Mouse (Mus musculus) lung, embryonic 15.5 days (tissue): ENCODE data around the gene Ifnlr1. TPM values are rescaled to one million over a fixed set of nuclear protein-coding genes. Genes with fewer than 3 reads are reported as not detected.

ENCODE experiments used
- ATAC-seq: fragments of 200-750 bp; cut with Nextera tagmentation; 2 replicates; pipeline ENCODE4 v1.8.0; 2017; ENCODE audit warnings: moderate number of reproducible peaks, borderline replicate concordance; ENCODE audit not compliant: low FRiP score, low TSS enrichment; ENCODE audit errors: extremely low read depth
- H3K27ac ChIP-seq: fragments of 300-500 bp; sonication (generic); 2 replicates; pipeline ENCODE4 v1.5.1; 2015; ENCODE audit warnings: moderate library complexity, mild to moderate bottlenecking, inconsistent platforms
- H3K27me3 ChIP-seq: fragments of 300-500 bp; sonication (generic); 2 replicates; pipeline ENCODE4 v1.6.1; 2015; ENCODE audit warnings: inconsistent platforms
- H3K36me3 ChIP-seq: fragments of 300-500 bp; sonication (generic); 2 replicates; pipeline ENCODE4 v1.6.1; 2015; ENCODE audit warnings: inconsistent platforms
- H3K4me1 ChIP-seq: fragments of 300-500 bp; sonication (generic); 2 replicates; pipeline ENCODE4 v1.6.1; 2015; ENCODE audit warnings: inconsistent platforms
- H3K4me2 ChIP-seq: fragments of 300-500 bp; sonication (generic); 2 replicates; pipeline ENCODE4 v1.6.1; 2015; ENCODE audit warnings: inconsistent platforms, mild to moderate bottlenecking, moderate library complexity
- H3K4me3 ChIP-seq: fragments of 300-500 bp; sonication (generic); 2 replicates; pipeline ENCODE4 v1.5.1; 2015; ENCODE audit warnings: mild to moderate bottlenecking, inconsistent platforms
- H3K9ac ChIP-seq: fragments of 300-500 bp; sonication (generic); 2 replicates; pipeline ENCODE4 v1.6.1; 2015; ENCODE audit warnings: inconsistent platforms
- H3K9me3 ChIP-seq: fragments of 300-500 bp; sonication (generic); 2 replicates; pipeline ENCODE4 v1.6.1; 2016; ENCODE audit warnings: inconsistent platforms
- WGBS: fragments of 180-500 bp; shearing (Covaris S2); methylation state at CpG from one replicate; pipeline ENCODE4 v1.1.7; 2015; 5-methylcytosine and 5-hydroxymethylcytosine counted together
- polyA plus RNA-seq: library from polyadenylated mRNA; unstranded; fragments of >200 nt; fragmentation: Nextera tagmentation; extraction: Ambion mirVana; gene quantifications from 2 replicates; pipeline ENCODE4 v1.2.1, GENCODE M21; 2015

Gene Ifnlr1
- polyA plus RNA-seq, 1 experiment from 2014 or later, result 1.8 TPM

GRCm38 (mm10) chr4:135726416-135726815, 40.3 kb downstream of the Ifnlr1 start:
- Histone ChIP-seq H3K27ac (no peak overlapping the region), H3K4me1 (peaks cover 13% of the 10 kb centered on the region), H3K27me3 (no peaks in the 10 kb centered on the region), H3K4me3 (no peak overlapping the region), H3K4me2 (no peak overlapping the region), H3K9me3 (no peaks in the 10 kb centered on the region), H3K9ac (no peak overlapping the region), H3K36me3 (no peaks in the 10 kb centered on the region)
- no peak for ATAC-seq
- WGBS, result 60% methylated on average over 11 of the region's 11 CpGs

- no peaks in the 10 kb centered on the region for H3K9me3 ChIP-seq
- H3K27me3 ChIP-seq, result no peaks in the 10 kb centered on the region
- H3K4me2 ChIP-seq, result peak within 1 kb of the TSS; percentile 48
- 15% methylated on average over 14 of the region's 14 CpGs for WGBS
- no peak; the same call in 1 of the 2 replicates for ATAC-seq
- no peaks in the 10 kb centered on the region for H3K36me3 ChIP-seq
- H3K27ac ChIP-seq, result no peak within 1 kb of the TSS
- no peak within 1 kb of the TSS for H3K9ac ChIP-seq
- peak within 1 kb of the TSS; percentile 25 for H3K4me3 ChIP-seq
- peaks cover 13% of the 10 kb centered on the region for H3K4me1 ChIP-seq
Observed at GRCm38 (mm10) chr4:135727817-135728216, 41.7 kb downstream of the Ifnlr1 start, which contains the start of gene Il22ra1. Il22ra1 (plus strand) TSS chr4:135728172.

- Histone ChIP-seq H3K9ac (no peak overlapping the region), H3K4me2 (no peak overlapping the region), H3K36me3 (no peaks in the 10 kb centered on the region), H3K9me3 (0 out of 2 replicates have a peak, but pooled peaks cover 3% of the 10 kb centered on the region), H3K4me1 (peaks cover 13% of the 10 kb centered on the region), H3K27me3 (no peaks in the 10 kb centered on the region), H3K27ac (no peak overlapping the region), H3K4me3 (no peak overlapping the region)
- ATAC-seq, result no peak
- WGBS, result 76% methylated on average over 9 of the region's 9 CpGs
Observed at GRCm38 (mm10) chr4:135730204-135730603, 44.1 kb downstream of the Ifnlr1 start.

- no peak for ATAC-seq
- peaks cover 13% of the 10 kb centered on the region for H3K4me1 ChIP-seq
- no peaks in the 10 kb centered on the region for H3K27me3 ChIP-seq
- H3K27ac ChIP-seq, result no peak overlapping the region
- H3K9me3 ChIP-seq, result 0 out of 2 replicates have a peak, but pooled peaks cover 3% of the 10 kb centered on the region
- H3K4me2 ChIP-seq, result no peak overlapping the region
- no peak overlapping the region for H3K9ac ChIP-seq
- H3K36me3 ChIP-seq, result no peaks in the 10 kb centered on the region
- WGBS, result 59% methylated on average over 8 of the region's 8 CpGs
- no peak overlapping the region for H3K4me3 ChIP-seq
Observed at GRCm38 (mm10) chr4:135730951-135731350, 44.9 kb downstream of the Ifnlr1 start.

- ATAC-seq, result no peak
- Histone ChIP-seq H3K4me1 (no peaks in the 10 kb centered on the region), H3K27ac (no peak overlapping the region), H3K4me2 (no peak overlapping the region), H3K9ac (no peak overlapping the region), H3K9me3 (0 out of 2 replicates have a peak, but pooled peaks cover 3% of the 10 kb centered on the region), H3K4me3 (no peak overlapping the region), H3K27me3 (no peaks in the 10 kb centered on the region), H3K36me3 (no peaks in the 10 kb centered on the region)
- WGBS, result 92% methylated on average over 14 of the region's 14 CpGs
Observed at GRCm38 (mm10) chr4:135733901-135734300, 47.8 kb downstream of the Ifnlr1 start.

- ATAC-seq, result no peak
- Histone ChIP-seq H3K9me3 (0 out of 2 replicates have a peak, but pooled peaks cover 3% of the 10 kb centered on the region), H3K27me3 (no peaks in the 10 kb centered on the region), H3K4me2 (no peak overlapping the region), H3K36me3 (no peaks in the 10 kb centered on the region), H3K27ac (no peak overlapping the region), H3K4me1 (no peaks in the 10 kb centered on the region), H3K4me3 (no peak overlapping the region), H3K9ac (no peak overlapping the region)
- 62% methylated on average over 3 of the region's 3 CpGs for WGBS
Observed at GRCm38 (mm10) chr4:135736903-135737302, 50.8 kb downstream of the Ifnlr1 start.

- WGBS, result 36% methylated on average over 5 of the region's 5 CpGs
- H3K4me3 ChIP-seq, result no peak overlapping the region
- 0 out of 2 replicates have a peak, but pooled peaks cover 3% of the 10 kb centered on the region for H3K9me3 ChIP-seq
- ATAC-seq, result no peak
- H3K36me3 ChIP-seq, result no peaks in the 10 kb centered on the region
- no peaks in the 10 kb centered on the region for H3K27me3 ChIP-seq
- 0 out of 2 replicates have a peak, but pooled peaks cover 1% of the 10 kb centered on the region for H3K4me1 ChIP-seq
- H3K27ac ChIP-seq, result no peak overlapping the region
- no peak overlapping the region for H3K4me2 ChIP-seq
- H3K9ac ChIP-seq, result no peak overlapping the region
Observed at GRCm38 (mm10) chr4:135738237-135738636, 52.1 kb downstream of the Ifnlr1 start.

GRCm38 (mm10) chr4:135739148-135739547, 53.1 kb downstream of the Ifnlr1 start:
- Histone ChIP-seq H3K4me3 (no peak overlapping the region), H3K4me1 (peaks cover 9% of the 10 kb centered on the region; the same call in 1 of the 2 replicates), H3K9ac (no peak overlapping the region), H3K27ac (no peak overlapping the region), H3K36me3 (no peaks in the 10 kb centered on the region), H3K27me3 (no peaks in the 10 kb centered on the region), H3K9me3 (0 out of 2 replicates have a peak, but pooled peaks cover 3% of the 10 kb centered on the region), H3K4me2 (no peak overlapping the region)
- 49% methylated on average over 7 of the region's 7 CpGs for WGBS
- no peak for ATAC-seq

- WGBS, result 89% methylated on average over 14 of the region's 14 CpGs
- Histone ChIP-seq H3K27me3 (no peaks in the 10 kb centered on the region), H3K36me3 (no peaks in the 10 kb centered on the region), H3K9ac (no peak overlapping the region), H3K4me2 (no peak overlapping the region), H3K4me1 (peaks cover 13% of the 10 kb centered on the region), H3K27ac (no peak overlapping the region), H3K9me3 (0 out of 2 replicates have a peak, but pooled peaks cover 3% of the 10 kb centered on the region), H3K4me3 (no peak overlapping the region)
- 0 out of 2 replicates have a peak, but pooled peaks have one; percentile 11 for ATAC-seq
Observed at GRCm38 (mm10) chr4:135739672-135740071, 53.6 kb downstream of the Ifnlr1 start.

GRCm38 (mm10) chr4:135743520-135743919, 57.4 kb downstream of the Ifnlr1 start:
- Histone ChIP-seq H3K4me2 (no peak overlapping the region), H3K4me3 (no peak overlapping the region), H3K9ac (no peak overlapping the region), H3K4me1 (peaks cover 22% of the 10 kb centered on the region), H3K36me3 (no peaks in the 10 kb centered on the region), H3K9me3 (no peaks in the 10 kb centered on the region), H3K27me3 (no peaks in the 10 kb centered on the region; the same call in 1 of the 2 replicates), H3K27ac (no peak overlapping the region)
- 16% methylated on average over 6 of the region's 6 CpGs for WGBS
- no peak for ATAC-seq

GRCm38 (mm10) chr4:135744726-135745448, 58.8 kb downstream of the Ifnlr1 start:
- Histone ChIP-seq H3K9ac (no peak overlapping the region), H3K36me3 (no peaks in the 10 kb centered on the region), H3K27me3 (no peaks in the 10 kb centered on the region; the same call in 1 of the 2 replicates), H3K4me1 (peaks cover 22% of the 10 kb centered on the region), H3K9me3 (no peaks in the 10 kb centered on the region), H3K4me2 (no peak overlapping the region), H3K4me3 (no peak overlapping the region), H3K27ac (no peak overlapping the region)
- ATAC-seq, result no peak
- WGBS, result 8% methylated on average over 16 of the region's 16 CpGs

GRCm38 (mm10) chr4:135745613-135746012, 59.5 kb downstream of the Ifnlr1 start:
- WGBS, result 62% methylated on average over 10 of the region's 10 CpGs
- Histone ChIP-seq H3K4me1 (peaks cover 22% of the 10 kb centered on the region), H3K27me3 (no peaks in the 10 kb centered on the region; the same call in 1 of the 2 replicates), H3K9me3 (no peaks in the 10 kb centered on the region), H3K27ac (no peak overlapping the region), H3K4me3 (no peak overlapping the region), H3K4me2 (no peak overlapping the region), H3K36me3 (no peaks in the 10 kb centered on the region), H3K9ac (no peak overlapping the region)
- ATAC-seq, result no peak
